Mouse (Mus musculus) embryonic facial prominence, embryonic 11.5 days (tissue): ENCODE measurements around the gene Naa60. TPM values are rescaled to one million over a fixed set of nuclear protein-coding genes. Genes with fewer than 3 reads are reported as not detected.

Source experiments
- ATAC-seq: fragments of 200-750 bp; cut with Nextera tagmentation; replicated peaks from 2 replicates; pipeline ENCODE4 v1.8.0; 2017; ENCODE audit warnings: low read depth; ENCODE audit not compliant: insufficient number of reproducible peaks, low FRiP score, low TSS enrichment
- DNase-seq: peaks from one replicate; pipeline ENCODE4 v3.0.0-alpha.2; 2015; ENCODE audit warnings: low spot score
- H3K27ac ChIP-seq: fragments of 300-500 bp; sonication (generic); replicated peaks from 2 replicates; pipeline ENCODE4 v1.5.1; 2014; ENCODE audit warnings: mild to moderate bottlenecking, low read depth, low read length, control low read depth
- H3K27me3 ChIP-seq: fragments of 300-500 bp; sonication (generic); 2 replicates; pipeline ENCODE4 v1.6.1; 2014; ENCODE audit warnings: mild to moderate bottlenecking, low read length, moderate library complexity, mixed read lengths; ENCODE audit not compliant: control insufficient read depth, insufficient read depth
- H3K36me3 ChIP-seq: fragments of 300-500 bp; sonication (generic); replicated peaks from 2 replicates; pipeline ENCODE4 v1.6.1; 2014; ENCODE audit warnings: low read depth, mild to moderate bottlenecking, low read length, moderate library complexity, mixed read lengths; ENCODE audit not compliant: control insufficient read depth, insufficient read depth
- H3K4me1 ChIP-seq: fragments of 300-500 bp; sonication (generic); 2 replicates; pipeline ENCODE4 v1.6.1; 2014; ENCODE audit warnings: low read length, mixed read lengths; ENCODE audit not compliant: control insufficient read depth, insufficient read depth
- H3K4me2 ChIP-seq: fragments of 300-500 bp; sonication (generic); 2 replicates; pipeline ENCODE4 v1.6.1; 2014; ENCODE audit warnings: low read depth, mild to moderate bottlenecking, control low read depth, low read length, moderate library complexity
- H3K4me3 ChIP-seq: fragments of 300-500 bp; sonication (generic); 2 replicates; pipeline ENCODE4 v1.5.1; 2014; ENCODE audit warnings: low read depth, low read length, control low read depth
- H3K9ac ChIP-seq: fragments of 300-500 bp; sonication (generic); replicated peaks from 2 replicates; pipeline ENCODE4 v1.6.1; 2014; ENCODE audit warnings: mild to moderate bottlenecking, control low read depth, low read length
- H3K9me3 ChIP-seq: fragments of 300-500 bp; sonication (generic); replicated peaks from 2 replicates; pipeline ENCODE4 v1.6.1; 2016; ENCODE audit warnings: mild to moderate bottlenecking, low read length, inconsistent platforms, mixed read lengths; ENCODE audit not compliant: control insufficient read depth
- WGBS: fragments of 180-500 bp; shearing (Covaris S2); extraction: QIAGEN DNeasy Blood & Tissue Kit; methylation state at CpG from one replicate; pipeline ENCODE4 v1.1.7; 2014; 5-methylcytosine and 5-hydroxymethylcytosine counted together
- polyA plus RNA-seq: library from polyadenylated mRNA; unstranded; fragments of >200 nt; fragmentation: Nextera tagmentation; extraction: Ambion mirVana; gene quantifications from 2 replicates; pipeline ENCODE4 v1.2.1, GENCODE M21; 2014

The Naa60 gene
- polyA plus RNA-seq, 1 experiment from 2014 or later, result 53.3 TPM

DNA sequence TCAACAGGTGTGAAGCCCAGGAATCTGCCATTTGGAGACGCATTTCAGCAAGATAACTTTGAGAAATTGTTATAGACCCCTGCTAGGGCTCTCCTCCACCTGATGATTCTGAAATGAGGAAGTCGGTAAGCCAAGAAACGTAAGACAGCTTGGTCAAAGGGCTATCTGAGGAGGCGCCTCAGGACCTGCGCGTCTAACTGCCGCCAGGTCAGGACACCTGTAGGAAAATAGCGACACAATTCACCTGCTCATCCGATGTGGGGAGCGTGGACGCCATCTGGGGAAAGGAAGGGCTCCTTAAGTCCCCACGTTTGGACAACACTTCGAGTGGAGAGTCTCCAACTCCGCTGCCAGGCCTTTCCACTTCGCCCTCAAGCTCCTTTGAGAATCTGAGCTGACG is 360 bp upstream of the Naa60 start:
- Histone ChIP-seq H3K27ac (no peak overlapping the region), H3K4me2 (peak overlapping the region; percentile 77), H3K4me3 (peak overlapping the region; percentile 53), H3K9ac (peak overlapping the region; percentile 61), H3K4me1 (no peaks in the 10 kb centered on the region), H3K27me3 (no peaks in the 10 kb centered on the region), H3K9me3 (no peaks in the 10 kb centered on the region), H3K36me3 (no peaks in the 10 kb centered on the region)
- no peak for DNase-seq
- WGBS, result 3% methylated on average over 16 of the region's 16 CpGs
- peak; percentile 17; the same call in 1 of the 2 replicates for ATAC-seq

DNA sequence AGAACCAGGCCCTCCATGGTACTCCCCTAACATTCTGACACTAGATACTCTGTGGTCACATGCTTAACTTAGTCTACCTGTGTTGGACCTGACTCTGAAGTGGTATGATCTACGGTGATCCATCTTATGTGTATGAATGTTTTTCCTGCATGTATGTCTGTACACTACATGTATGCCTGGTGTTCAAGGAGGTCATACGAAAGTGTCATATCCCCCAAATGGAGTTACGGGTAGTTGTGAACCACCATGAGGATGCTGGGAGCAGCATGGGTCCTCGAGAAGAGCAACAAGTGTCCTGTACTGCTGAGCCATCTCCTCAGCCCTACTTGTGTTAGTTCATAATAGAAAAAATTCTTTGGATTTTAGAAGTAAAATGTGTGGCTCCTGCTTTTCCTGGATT is 4.2 kb downstream of the Naa60 start:
- Histone ChIP-seq H3K4me1 (no peaks in the 10 kb centered on the region), H3K36me3 (no peaks in the 10 kb centered on the region), H3K9ac (no peak overlapping the region), H3K9me3 (no peaks in the 10 kb centered on the region), H3K27me3 (no peaks in the 10 kb centered on the region), H3K4me3 (no peak overlapping the region), H3K27ac (no peak overlapping the region), H3K4me2 (no peak overlapping the region)
- DNase-seq, result no peak
- ATAC-seq, result no peak
- 92% methylated on average over 4 of the region's 4 CpGs for WGBS

DNA sequence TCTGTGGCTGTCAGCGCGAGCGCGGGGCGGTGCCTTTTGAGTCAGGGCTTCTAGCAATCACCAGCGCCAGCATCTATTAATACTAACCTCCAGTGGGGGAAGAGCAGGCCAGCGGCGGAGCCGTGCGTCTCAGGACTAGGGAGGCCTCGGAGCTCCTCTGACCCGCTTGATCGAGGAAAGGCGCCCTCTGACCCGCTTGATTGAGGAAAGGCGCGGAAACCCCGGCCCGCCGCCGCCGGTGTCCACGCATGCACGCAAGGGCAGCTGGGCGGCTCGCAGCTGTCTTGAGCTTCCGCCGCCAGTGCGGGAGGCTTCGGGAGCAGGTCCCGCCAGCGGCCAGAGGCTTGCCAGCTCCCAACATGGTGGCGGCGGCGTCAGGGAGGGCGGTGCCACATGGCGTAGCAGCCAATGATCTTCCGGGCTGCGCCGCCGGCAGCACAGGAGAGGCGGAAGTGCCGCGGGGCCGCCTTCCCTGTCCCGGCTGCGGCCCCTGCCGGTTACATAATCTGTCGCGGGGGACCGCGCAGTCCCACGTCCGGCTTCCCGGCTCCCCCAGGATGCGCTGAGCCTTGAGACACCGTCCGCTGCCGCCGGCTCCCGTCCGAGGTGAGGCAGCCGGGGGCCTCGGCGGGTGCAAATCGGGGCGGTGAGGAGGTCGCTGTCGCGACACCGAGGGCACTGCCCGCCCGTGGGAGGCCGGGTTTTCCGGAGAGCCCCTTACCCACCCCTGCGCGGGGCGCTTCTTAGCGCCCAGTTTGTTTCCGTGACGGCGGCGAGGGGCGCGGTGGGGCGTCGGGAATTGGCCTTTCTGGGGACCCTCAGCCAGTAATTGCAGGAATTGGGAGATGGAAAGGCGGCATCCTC is 12.3 kb downstream of the Naa60 start, which contains the start of the genes Zfp597 and Gm20695:
Zfp597 (minus strand) TSS at position 361 of the 864 bp plus-strand sequence.
Gm20695 (plus strand) TSS at position 448 of the 864 bp plus-strand sequence.
- Histone ChIP-seq H3K36me3 (no peaks in the 10 kb centered on the region), H3K27ac (peak within 1 kb of the TSS; percentile 76), H3K4me1 (no peaks in the 10 kb centered on the region; the same call in 1 of the 2 replicates), H3K4me3 (peak within 1 kb of the TSS; percentile 89), H3K4me2 (peak within 1 kb of the TSS; percentile 53), H3K27me3 (no peaks in the 10 kb centered on the region), H3K9ac (peak within 1 kb of the TSS; percentile 84), H3K9me3 (no peaks in the 10 kb centered on the region)
- DNase-seq, result peak; percentile 95
- WGBS, result under 1% methylated on average over 84 of the region's 88 CpGs
- peak; percentile 98 for ATAC-seq

DNA sequence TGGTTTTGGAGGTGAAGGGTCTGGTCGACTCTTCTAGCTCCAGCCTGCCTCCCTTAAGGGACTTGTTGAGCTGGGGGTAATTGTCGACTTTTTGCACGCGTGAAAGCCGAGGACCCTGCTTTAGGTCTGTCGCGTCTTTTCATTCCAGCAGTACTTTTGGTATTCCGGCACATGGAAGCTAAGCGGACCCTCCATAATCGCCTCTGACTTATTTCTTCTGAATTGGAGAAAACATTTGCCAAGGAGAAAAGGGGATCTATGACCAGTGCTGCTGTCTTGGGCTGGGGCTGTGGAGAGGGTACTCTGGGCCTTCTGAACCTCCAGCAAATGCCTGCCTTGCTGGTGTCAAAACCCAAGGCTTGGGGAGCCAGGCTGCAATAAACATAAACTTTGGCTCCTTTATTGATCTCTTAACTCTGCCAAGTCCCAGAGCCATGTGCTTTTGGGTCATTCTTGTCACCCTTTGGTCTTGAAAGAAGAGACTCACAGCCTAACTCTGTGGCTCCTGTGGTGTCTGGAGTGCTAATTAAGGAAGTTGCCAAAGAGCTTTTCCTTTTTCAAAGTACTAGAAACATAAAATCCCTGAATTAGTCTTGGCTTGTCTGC is 13.0 kb downstream of the Naa60 start:
- Histone ChIP-seq H3K4me1 (no peaks in the 10 kb centered on the region; the same call in 1 of the 2 replicates), H3K4me3 (peak overlapping the region; percentile 89), H3K4me2 (peak overlapping the region; percentile 53), H3K27me3 (no peaks in the 10 kb centered on the region), H3K9ac (peak overlapping the region; percentile 84), H3K27ac (no peak overlapping the region), H3K9me3 (no peaks in the 10 kb centered on the region), H3K36me3 (no peaks in the 10 kb centered on the region)
- DNase-seq, result peak; percentile 3
- WGBS, result 5% methylated on average over 10 of the region's 10 CpGs
- ATAC-seq, result peak; percentile 7; the same call in 1 of the 2 replicates

DNA sequence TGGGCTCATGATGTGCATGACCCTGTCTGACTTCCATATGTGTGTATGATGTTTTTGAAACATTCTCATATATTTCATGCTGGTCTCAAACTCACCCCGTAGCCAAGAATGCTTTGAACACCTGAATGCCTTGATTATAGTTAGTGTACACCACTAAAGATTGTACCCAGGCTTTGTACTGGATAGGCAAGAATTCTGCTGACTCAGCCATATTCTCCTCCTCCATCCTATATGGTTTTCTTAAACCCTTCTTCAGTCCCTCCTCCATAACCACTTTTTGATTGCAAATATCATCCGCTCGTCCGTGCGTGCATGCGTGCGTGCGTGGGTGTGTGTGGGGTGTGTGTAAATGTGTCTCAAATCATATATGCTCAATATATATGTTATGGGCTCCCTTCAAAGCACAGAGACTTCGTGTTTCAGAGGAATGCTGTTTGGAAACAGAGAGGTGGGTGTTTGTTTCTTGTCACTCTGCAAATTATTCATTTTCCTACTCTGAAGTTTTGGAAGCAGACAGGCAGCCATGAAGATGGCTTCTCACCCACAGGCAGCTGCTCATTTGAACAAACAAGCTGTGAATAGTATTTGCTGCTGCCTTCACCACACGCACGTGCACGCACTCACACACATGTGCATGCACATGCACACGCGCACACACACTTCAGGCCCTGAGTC is 19.6 kb downstream of the Naa60 start:
- H3K36me3 ChIP-seq, result no peaks in the 10 kb centered on the region
- no peak for DNase-seq
- H3K4me1 ChIP-seq, result no peaks in the 10 kb centered on the region
- ATAC-seq, result no peak
- H3K27me3 ChIP-seq, result no peaks in the 10 kb centered on the region
- no peak overlapping the region for H3K27ac ChIP-seq
- no peaks in the 10 kb centered on the region for H3K9me3 ChIP-seq
- no peak overlapping the region for H3K4me3 ChIP-seq
- no peak overlapping the region for H3K9ac ChIP-seq
- no peak overlapping the region for H3K4me2 ChIP-seq
- WGBS, result 93% methylated on average over 14 of the region's 14 CpGs

DNA sequence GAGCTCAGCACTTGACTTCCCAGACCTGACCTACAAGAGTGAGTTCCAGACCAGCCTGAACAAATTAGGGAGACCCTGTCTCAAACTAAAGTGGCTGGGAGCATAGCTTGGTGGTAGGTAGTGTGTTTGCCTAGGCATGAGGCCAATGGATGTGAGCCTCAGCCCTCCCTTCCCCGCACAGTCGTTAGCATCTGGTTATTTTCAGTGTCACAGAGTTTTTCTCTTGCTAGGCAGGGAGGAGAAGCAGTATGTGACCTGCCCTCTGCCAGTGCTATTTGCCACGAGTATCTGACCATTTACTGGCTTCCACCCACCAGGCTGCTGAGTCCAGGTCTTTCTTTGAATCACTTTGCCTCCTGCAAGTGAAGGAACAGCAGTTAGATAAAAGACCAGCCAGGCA is 21.6 kb downstream of the Naa60 start:
- no peak for ATAC-seq
- WGBS, result 80% methylated on average over 3 of the region's 3 CpGs

DNA sequence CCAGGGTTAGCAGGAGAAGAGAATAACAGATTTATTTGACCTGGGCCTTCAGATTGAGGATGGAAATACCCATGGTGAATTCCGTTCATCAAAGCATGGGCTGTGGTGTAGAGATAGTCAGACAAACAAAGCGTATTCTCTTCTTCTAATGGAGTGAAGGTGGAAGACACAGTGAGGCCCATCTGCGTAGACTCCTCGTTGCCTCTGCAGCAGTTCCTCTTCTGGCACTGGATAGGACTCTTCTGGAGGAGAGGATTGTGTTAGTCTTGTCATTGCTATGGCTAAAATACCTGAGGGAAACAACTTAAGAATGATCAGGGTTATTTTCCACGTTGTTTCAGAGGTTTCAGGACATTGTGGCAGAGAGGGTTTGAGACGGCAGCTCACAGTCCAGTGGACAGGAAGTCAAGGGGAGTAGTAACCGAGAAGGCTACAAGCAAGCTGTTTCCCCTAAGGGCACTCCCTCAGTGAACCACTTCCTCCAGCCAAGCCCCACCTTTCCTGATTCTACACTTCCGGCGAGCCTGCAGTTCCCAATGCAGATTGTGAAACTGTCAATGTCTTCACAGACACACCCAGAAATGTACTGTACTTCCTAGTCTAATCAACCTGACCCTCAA is 23.1 kb downstream of the Naa60 start:
- Histone ChIP-seq H3K9me3 (no peaks in the 10 kb centered on the region), H3K27me3 (no peaks in the 10 kb centered on the region), H3K36me3 (peaks cover 4% of the 10 kb centered on the region), H3K9ac (no peak overlapping the region), H3K4me2 (no peak overlapping the region), H3K4me1 (no peaks in the 10 kb centered on the region), H3K4me3 (no peak overlapping the region), H3K27ac (no peak overlapping the region)
- ATAC-seq, result no peak
- no peak for DNase-seq
- WGBS, result 52% methylated on average over 9 of the region's 9 CpGs

More for the DNA sequence above, 21.6 kb downstream of the Naa60 start:
- Histone ChIP-seq H3K9me3 (no peaks in the 10 kb centered on the region), H3K9ac (no peak overlapping the region), H3K4me2 (no peak overlapping the region), H3K27ac (no peak overlapping the region), H3K27me3 (no peaks in the 10 kb centered on the region), H3K4me3 (no peak overlapping the region), H3K4me1 (no peaks in the 10 kb centered on the region), H3K36me3 (no peaks in the 10 kb centered on the region)
- no peak for DNase-seq
